Mouse (Mus musculus) hematopoietic stem cell, adult 5-6 weeks (primary cell): ENCODE measurements around the gene Cluh. TPM values are rescaled to one million over a fixed set of nuclear protein-coding genes. Genes with fewer than 3 reads are reported as not detected.

Experiments
- ATAC-seq, 2 experiments: fragments of 125-278 bp in 1 of 2; replicated peaks in 1 of 2; 2 replicates each; pipeline ENCODE4 v1.8.0; 2016 to 2017; ENCODE audit warnings: inconsistent platforms in 2 of 2, mild to moderate bottlenecking in 2 of 2, moderate number of reproducible peaks in 2 of 2, low read depth in 1 of 2, moderate TSS enrichment in 1 of 2; ENCODE audit not compliant: low FRiP score in 2 of 2, poor library complexity in 2 of 2, severe bottlenecking in 2 of 2, insufficient read depth in 1 of 2, low TSS enrichment in 1 of 2
- total RNA-seq: library from RNA; stranded (forward); fragments of 172-1452, 232-1000 nt; gene quantifications from 2 replicates; pipeline ENCODE4 v1.2.3, GENCODE M21; 2017

The Cluh gene
- total RNA-seq, 1 experiment from 2014 or later: 30.9 TPM

DNA sequence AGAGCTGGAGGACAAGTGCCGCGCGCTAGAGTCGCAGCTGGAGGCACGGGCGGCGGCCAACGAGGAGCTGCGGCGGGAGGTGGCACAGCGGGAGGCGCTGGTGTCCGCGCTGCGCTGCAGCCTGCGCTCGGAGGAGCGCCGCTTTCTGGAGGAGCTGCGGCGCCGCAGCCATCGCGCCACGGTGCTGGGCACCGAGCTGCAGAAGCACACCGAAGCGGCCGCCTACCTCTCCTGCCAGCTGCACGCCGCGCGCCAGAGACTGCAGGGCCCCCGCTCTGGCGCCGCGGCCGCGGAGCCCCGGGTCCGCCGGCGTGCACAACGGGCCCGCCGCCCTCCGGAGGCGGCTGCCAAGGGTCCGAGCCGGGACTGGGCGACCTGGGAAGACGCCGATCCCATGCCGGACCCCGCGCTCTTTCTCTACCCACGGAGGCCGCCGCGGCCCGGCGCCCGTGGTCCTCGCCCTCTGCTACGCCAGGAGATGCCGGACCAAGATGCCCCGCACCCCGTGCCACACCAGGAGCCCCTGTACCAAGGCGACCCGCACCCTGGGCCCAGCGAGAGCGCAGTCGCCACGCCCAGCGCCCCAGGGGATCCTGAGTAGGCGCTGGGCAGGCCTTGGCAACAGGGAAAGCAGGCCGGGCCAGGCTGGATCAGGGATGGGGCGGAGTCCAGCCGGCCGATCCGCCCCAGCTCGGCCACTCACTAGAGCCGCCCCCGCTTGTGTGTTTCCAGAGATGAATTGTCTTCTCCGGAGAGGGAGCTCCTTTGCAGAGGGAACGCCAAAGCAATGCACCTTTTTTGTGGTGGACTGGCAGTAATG is 11.1 kb upstream of the Cluh start:
- ATAC-seq: peak; percentile 52 to 74; a peak in 3 of 4 replicates

- ATAC-seq: no peak
Observed at GRCm38 (mm10) chr11:74638791-74639411, 10.4 kb upstream of the Cluh start.

GRCm38 (mm10) chr11:74639628-74640027 is 9.7 kb upstream of the Cluh start:
- ATAC-seq: no peak

GRCm38 (mm10) chr11:74647966-74648365 is 1.3 kb upstream of the Cluh start:
- ATAC-seq: peak in 1 of 2 experiments; percentile 6; a peak in 1 of 4 replicates

DNA sequence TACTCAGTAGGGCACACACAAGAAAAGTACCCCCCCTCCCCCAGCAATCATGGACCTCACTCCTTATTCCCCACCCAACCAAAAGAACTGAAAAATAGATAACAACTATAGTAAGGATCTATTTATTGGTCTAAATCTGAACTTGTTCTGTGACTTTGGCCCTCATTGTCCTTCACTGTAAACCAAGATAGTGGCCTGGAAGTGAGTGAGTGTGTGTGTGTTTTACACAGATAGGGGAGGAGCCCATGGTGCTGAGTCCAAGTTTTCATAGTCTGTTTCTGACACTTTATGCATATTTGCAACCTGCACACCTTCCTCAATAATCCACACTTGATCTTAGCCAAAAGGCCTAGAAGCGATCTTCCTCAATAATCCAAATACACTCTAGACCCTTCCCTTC is 619 bp upstream of the Cluh start:
- 0 out of 4 replicates have a peak, but pooled peaks of 1 of the 2 experiments have one; percentile 4 for ATAC-seq

DNA sequence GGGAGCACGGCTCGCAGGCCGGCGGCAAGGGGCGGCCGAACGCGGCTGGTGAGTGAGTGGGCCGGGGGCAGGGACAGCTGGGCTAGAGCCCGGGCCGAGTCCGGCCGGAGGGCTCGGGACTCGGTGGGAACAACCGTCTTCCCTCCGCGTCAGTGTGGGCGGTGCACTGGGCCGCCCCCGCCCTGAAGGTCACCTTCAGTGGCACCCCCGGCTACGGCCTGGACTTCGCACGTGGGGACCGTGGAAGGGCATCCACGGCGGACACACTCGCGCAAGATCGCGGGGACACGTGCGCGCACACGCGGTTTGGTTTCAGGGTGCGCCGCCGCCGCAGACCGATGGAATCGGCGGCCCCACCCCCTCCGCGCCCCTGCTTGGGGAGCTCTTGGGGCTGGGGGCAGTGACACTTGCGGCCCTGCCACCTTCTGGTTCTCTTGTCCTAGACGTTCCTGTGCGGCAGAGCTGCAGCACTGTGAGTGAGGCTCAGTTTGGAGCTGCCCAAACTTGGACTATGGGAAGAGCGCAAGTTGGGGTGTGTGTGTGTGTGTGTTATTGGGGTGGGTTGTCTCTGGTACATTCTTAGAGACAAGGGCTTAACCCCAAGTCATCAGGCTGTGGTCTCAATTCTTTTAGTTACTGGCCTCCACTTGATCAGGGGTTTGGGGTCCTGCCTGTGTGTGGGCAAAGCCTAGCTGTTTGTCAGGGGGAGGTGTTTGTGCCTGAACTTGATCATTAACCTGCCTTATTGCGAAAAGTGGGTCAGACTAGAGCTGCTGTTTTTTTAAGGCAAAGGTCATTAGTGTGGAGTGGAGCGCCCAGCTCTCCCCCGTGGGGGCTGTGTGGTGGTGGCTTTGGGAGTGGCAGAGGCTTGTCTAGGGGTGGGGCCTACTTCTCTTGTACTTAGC is 604 bp downstream of the Cluh start:
- ATAC-seq: no peak; a peak in 1 of 4 replicates

DNA sequence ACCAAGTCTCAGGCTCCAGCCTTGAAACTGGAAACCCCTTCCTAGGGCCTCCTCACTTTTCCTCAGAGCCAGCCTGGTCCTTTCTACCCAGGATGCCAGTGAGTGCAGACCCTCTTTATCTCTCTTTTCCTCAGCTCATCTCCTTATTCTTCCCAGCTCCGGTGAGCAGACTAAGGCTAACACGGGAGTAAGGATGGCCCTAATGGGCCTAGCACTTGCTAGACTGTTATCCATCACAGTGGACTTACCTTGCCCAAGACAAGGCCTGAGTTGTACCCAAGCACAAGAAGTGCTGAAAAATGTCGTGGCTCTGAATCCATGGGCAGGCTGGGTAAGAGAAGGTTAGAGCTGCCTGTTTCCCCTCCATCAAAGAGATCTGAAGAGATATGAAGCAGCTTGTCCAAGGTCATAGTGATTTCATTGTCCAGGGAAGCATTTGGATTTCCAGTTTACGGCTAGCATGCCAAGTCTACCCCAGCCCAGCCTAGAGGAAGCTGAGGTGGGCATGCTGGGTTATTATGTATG is 1.3 kb downstream of the Cluh start:
- ATAC-seq: no peak

DNA sequence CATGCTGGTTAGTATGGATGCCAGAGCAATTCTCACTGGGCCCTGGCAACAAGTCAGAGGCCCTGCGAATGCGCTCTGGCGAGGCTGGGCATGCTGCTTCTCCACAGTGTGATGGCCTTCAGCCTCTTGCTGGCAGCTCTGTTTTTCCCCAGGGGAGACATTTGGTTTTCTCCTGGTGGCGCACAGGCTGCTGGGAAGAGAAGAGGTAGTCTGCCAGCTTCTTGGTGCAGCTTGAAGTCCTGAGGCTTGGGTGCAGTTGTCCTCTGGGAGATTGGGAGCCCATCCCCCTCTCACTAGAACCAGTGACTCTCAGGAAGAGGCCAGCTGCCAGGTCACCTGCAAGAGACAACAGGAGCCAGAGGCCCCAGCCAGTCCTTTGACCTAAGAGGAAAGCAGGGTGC is 3.5 kb downstream of the Cluh start:
- ATAC-seq: no peak

DNA sequence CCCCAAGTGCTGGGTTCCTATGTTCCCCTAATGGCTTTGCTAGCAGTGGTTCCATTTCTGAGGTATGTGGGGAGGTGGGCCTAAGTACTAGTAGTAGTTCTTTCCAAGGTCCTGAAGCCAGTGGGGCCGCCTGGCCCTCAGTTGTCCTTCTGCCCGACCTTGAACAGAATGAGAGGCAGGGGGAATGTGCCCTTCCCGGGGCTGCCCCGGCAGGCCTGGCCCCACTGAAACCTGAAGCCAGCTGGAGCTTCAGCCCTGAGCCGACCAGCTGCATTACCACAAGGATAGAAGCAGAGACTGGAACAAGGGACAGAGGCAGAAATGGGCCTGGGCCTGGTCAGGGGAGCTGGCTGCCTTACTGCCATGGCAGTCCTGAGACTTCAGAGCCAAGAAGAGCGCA is 4.1 kb downstream of the Cluh start:
- no peak for ATAC-seq

DNA sequence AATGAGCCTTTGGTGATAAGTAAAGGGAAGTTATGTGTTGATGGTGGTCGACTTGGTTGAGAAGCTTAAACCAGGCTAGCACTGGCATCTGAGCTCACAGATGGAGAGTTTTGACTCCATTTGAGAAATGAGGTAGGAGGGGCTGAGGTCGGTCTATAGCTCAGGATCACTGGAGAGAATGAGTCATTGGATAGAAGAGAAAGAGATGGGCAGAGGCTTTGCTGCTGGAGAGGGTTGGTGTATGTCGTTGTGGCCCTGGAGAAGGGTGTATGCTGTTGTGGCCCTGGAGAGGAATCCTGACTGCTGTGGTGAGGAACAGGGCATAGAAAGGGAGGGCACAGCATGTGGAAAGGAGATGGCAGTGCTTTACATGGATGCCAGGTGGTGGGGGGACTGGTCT is 6.6 kb downstream of the Cluh start:
- ATAC-seq: no peak

GRCm38 (mm10) chr11:74660336-74660735 is 11.0 kb downstream of the Cluh start:
- ATAC-seq: no peak

DNA sequence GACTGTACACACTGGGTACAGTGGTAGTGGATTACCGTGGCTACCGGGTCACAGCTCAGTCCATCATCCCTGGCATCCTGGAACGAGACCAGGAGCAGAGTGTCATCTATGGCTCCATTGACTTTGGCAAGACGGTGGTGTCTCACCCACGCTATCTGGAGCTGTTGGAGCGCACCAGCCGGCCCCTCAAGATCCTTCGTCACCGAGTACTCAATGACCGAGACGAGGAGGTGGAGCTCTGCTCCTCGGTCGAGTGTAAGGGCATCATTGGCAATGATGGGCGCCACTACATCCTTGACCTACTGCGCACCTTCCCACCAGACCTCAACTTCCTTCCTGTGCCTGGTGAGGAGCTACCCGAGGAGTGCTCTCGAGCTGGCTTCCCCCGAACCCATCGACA is 12.3 kb downstream of the Cluh start:
- no peak for ATAC-seq

GRCm38 (mm10) chr11:74662221-74662620 is 12.9 kb downstream of the Cluh start:
- ATAC-seq: no peak

DNA sequence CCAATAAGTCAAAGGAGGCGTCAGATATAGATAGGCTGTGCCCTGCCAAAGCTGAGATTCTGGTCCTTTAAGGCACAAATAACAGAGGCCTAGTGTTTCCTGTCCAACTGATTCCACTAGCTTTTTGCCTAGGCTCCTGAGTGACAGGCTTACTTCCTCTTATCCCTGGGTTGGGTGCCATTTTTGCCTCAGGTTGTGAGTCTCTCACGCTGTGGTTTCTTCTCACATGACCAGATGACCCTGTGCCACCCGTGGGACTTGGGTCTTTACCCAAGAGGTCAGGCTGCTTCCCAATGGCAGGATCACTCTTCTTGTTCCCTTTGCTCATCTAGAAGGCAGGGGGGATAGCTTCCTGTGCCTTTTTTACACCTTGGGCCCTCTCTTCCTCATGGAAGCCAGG is 15.0 kb downstream of the Cluh start:
- peak in 1 of 2 experiments; percentile 24; a peak in 1 of 4 replicates for ATAC-seq

GRCm38 (mm10) chr11:74664906-74665305 is 15.6 kb downstream of the Cluh start:
- peak; percentile 35 to 37 for ATAC-seq

- no peak for ATAC-seq
Observed at GRCm38 (mm10) chr11:74665631-74666283, 16.5 kb downstream of the Cluh start.

GRCm38 (mm10) chr11:74666284-74666652 is 17.0 kb downstream of the Cluh start:
- no peak for ATAC-seq
